Comparison of ENCODE assay signal across 14 mouse cellular contexts in genomic region chr15:88509626-88510025, GRCm38 (mm10).
DNase-seq lines count a peak whose midpoint lies in the region; ATAC-seq lines count a peak whose summit lies in the region.
"Had no signal": no experiment of that assay in that cellular context is flagged by ENCODE, and none has a peak within 500 bp of the region (broad histone marks: within the 10 kb centered on the region; RNA-seq: fewer than 3 reads in every experiment).

No protein-coding gene starts in this region.

- no peak for DNase-seq in hindbrain, embryonic 14.5 days (ENCODE audit: low spot score)
- peak; percentile 61 to 65 for DNase-seq in cerebellum, adult 18-20 months
- DNase-seq in layer of hippocampus, adult 11-12 months (ENCODE audit: low spot score): peak; percentile 49
- DNase-seq in left cerebral cortex, postnatal 4 days: peak; percentile 77
- no peak for DNase-seq in heart, postnatal 10 days
- no peak for DNase-seq in kidney, adult 11 months
- DNase-seq in thymus, postnatal 36 days: no peak
- DNase-seq: lung, adult 18-20 months; thymus, postnatal 4 days had no signal

- H3K27ac ChIP-seq in hindbrain, embryonic 14.5 days: no peak overlapping the region
- no peak overlapping the region for H3K27ac ChIP-seq in hindbrain, embryonic 16.5 days (ENCODE audit: low read depth, low read length)
- H3K27ac ChIP-seq: embryonic facial prominence, embryonic 12.5 days; heart, embryonic 13.5 days; midbrain, embryonic 12.5 days had no signal

- H3K9ac ChIP-seq in hindbrain, embryonic 14.5 days: no peak overlapping the region
- no peak overlapping the region for H3K9ac ChIP-seq in hindbrain, embryonic 16.5 days (ENCODE audit: low read depth, low read length)
- H3K9ac ChIP-seq: embryonic facial prominence, embryonic 12.5 days; heart, embryonic 13.5 days; midbrain, embryonic 12.5 days had no signal

- H3K9me3 ChIP-seq in hindbrain, embryonic 14.5 days (ENCODE audit: control insufficient read depth, low read length): no peaks in the 10 kb centered on the region
- H3K9me3 ChIP-seq in hindbrain, embryonic 16.5 days (ENCODE audit: control insufficient read depth, low read length): no peaks in the 10 kb centered on the region
- H3K9me3 ChIP-seq: embryonic facial prominence, embryonic 12.5 days; heart, embryonic 13.5 days; midbrain, embryonic 12.5 days had no signal

- no peaks in the 10 kb centered on the region for H3K4me1 ChIP-seq in hindbrain, embryonic 14.5 days (replicated peaks; ENCODE audit: control insufficient read depth, insufficient read depth, low read length)
- no peaks in the 10 kb centered on the region; the same call in 1 of the 2 replicates for H3K4me1 ChIP-seq in hindbrain, embryonic 16.5 days (ENCODE audit: control insufficient read depth, insufficient read depth, low read depth, low read length)
- H3K4me1 ChIP-seq: embryonic facial prominence, embryonic 12.5 days; heart, embryonic 13.5 days had no signal

- WGBS in hindbrain, embryonic 14.5 days: 63% methylated on average over 2 of the region's 2 CpGs
- 42% methylated on average over 2 of the region's 2 CpGs for WGBS in hindbrain, embryonic 16.5 days

- intact Hi-C loops in left cerebral cortex, postnatal 4 days (cut with DNase I): no loop called here
- intact Hi-C loops in heart, postnatal 10 days (cut with DNase I): no loop called here

- 0 out of 2 replicates have a peak, but pooled peaks have one; percentile 31 for ATAC-seq in hindbrain, embryonic 14.5 days (ENCODE audit: low FRiP score)
- ATAC-seq in hindbrain, embryonic 16.5 days: no peak
- ATAC-seq: Patski had no signal

- no peaks in the 10 kb centered on the region for H3K27me3 ChIP-seq in hindbrain, embryonic 14.5 days (ENCODE audit: control insufficient read depth, insufficient read depth, low read length)
- no peaks in the 10 kb centered on the region for H3K27me3 ChIP-seq in hindbrain, embryonic 16.5 days (replicated peaks; ENCODE audit: control insufficient read depth, insufficient read depth, low read length)
- H3K27me3 ChIP-seq: embryonic facial prominence, embryonic 12.5 days; heart, embryonic 13.5 days; midbrain, embryonic 12.5 days had no signal

- no peak overlapping the region for H3K4me2 ChIP-seq in hindbrain, embryonic 14.5 days (replicated peaks)
- no peak overlapping the region for H3K4me2 ChIP-seq in hindbrain, embryonic 16.5 days (ENCODE audit: low read length)
- H3K4me2 ChIP-seq: embryonic facial prominence, embryonic 12.5 days; heart, embryonic 13.5 days; midbrain, embryonic 12.5 days had no signal

- no peak overlapping the region for H3K4me3 ChIP-seq in hindbrain, embryonic 14.5 days (replicated peaks; ENCODE audit: low read length)
- H3K4me3 ChIP-seq in hindbrain, embryonic 16.5 days (ENCODE audit: low read length): no peak overlapping the region
- H3K4me3 ChIP-seq: embryonic facial prominence, embryonic 12.5 days; heart, embryonic 13.5 days; midbrain, embryonic 12.5 days had no signal

- no peaks in the 10 kb centered on the region for H3K36me3 ChIP-seq in hindbrain, embryonic 14.5 days (replicated peaks; ENCODE audit: control insufficient read depth, insufficient read depth)
- no peaks in the 10 kb centered on the region for H3K36me3 ChIP-seq in hindbrain, embryonic 16.5 days (ENCODE audit: control insufficient read depth, insufficient read depth, low read length)
- H3K36me3 ChIP-seq: embryonic facial prominence, embryonic 12.5 days; heart, embryonic 13.5 days; midbrain, embryonic 12.5 days had no signal

Comparison
In these comparisons a context has a peak if more than half of its experiments do, and no peak if none do; other contexts are left out.
1. DNase-seq: peak in cerebellum, adult 18-20 months (2 of 2), layer of hippocampus, adult 11-12 months (single experiment) and left cerebral cortex, postnatal 4 days (single experiment); none in hindbrain, embryonic 14.5 days (single experiment), heart, postnatal 10 days (0 of 2), kidney, adult 11 months (single experiment) and thymus, postnatal 36 days (0 of 2).